ENCODE assay signal across 25 mouse cellular contexts in the genomic region with DNA sequence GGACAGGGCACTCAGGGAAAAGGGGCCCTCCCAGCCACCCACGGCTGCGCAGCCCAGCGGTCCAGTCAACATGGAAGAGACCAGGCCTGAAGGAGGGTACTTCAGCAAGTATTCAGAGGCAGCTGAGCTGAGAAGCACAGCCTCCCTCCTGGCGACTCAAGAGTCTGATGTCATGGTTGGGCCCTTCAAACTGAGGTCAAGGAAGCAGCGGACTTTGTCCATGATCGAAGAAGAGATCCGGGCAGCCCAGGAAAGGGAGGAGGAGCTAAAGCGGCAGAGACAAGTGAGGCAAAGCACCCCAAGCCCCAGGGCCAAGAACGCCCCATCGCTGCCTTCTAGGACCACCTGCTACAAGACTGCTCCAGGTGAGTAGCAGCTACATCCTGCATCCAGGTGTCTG. TPM values are rescaled to one million over a fixed set of nuclear protein-coding genes. Genes with fewer than 3 reads are reported as not detected.
"Had no signal": no experiment of that assay in that cellular context is flagged by ENCODE, and none has a peak within 500 bp of the region (broad histone marks: within the 10 kb centered on the region; RNA-seq: fewer than 3 reads in every experiment).

No protein-coding gene starts in this region.

- H3K4me3 ChIP-seq: intestine, embryonic 15.5 days; layer of hippocampus, adult 2 months; limb, embryonic 10.5 days; limb, embryonic 13.5 days; liver, embryonic 12.5 days; liver, embryonic 15.5 days; lung, embryonic 15.5 days; megakaryocyte, embryonic 14.5 days; midbrain, embryonic 10.5 days; midbrain, embryonic 13.5 days; myocyte; neural tube, embryonic 13.5 days; stomach, embryonic 15.5 days had no signal

- H3K9me3 ChIP-seq: intestine, embryonic 15.5 days; limb, embryonic 10.5 days; limb, embryonic 13.5 days; liver, embryonic 12.5 days; liver, embryonic 15.5 days; lung, embryonic 15.5 days; midbrain, embryonic 13.5 days; stomach, embryonic 15.5 days had no signal

- H3K27ac ChIP-seq: intestine, embryonic 15.5 days; layer of hippocampus, adult 2 months; limb, embryonic 10.5 days; limb, embryonic 13.5 days; liver, embryonic 12.5 days; liver, embryonic 15.5 days; lung, embryonic 15.5 days; midbrain, embryonic 10.5 days; midbrain, embryonic 13.5 days; neural tube, embryonic 13.5 days; stomach, embryonic 15.5 days had no signal

- H3K4me1 ChIP-seq: liver, embryonic 12.5 days; liver, embryonic 15.5 days had no signal

- H3K36me3 ChIP-seq: liver, embryonic 15.5 days had no signal

- DNase-seq: layer of hippocampus, adult 9-11 months; liver; lung, postnatal 10 days; lung, postnatal 36 days; retina, postnatal 1 day; right cerebral cortex, postnatal 25 days; spleen, adult 18-20 months; thymus, adult 2 months; thymus, postnatal 14 days; thymus, postnatal 4 days had no signal

- H3K27me3 ChIP-seq: intestine, embryonic 15.5 days; limb, embryonic 13.5 days; liver, embryonic 12.5 days; liver, embryonic 15.5 days; lung, embryonic 15.5 days; midbrain, embryonic 13.5 days; neural tube, embryonic 13.5 days; stomach, embryonic 15.5 days had no signal

RNA-seq across cellular contexts. Expression of gene D630039A03Rik, which starts 59.4 kb away (rescaled TPM):
- total RNA-seq: neutrophil, adult 5-6 weeks had no signal
- polyA plus RNA-seq: midbrain, embryonic 13.5 days; midbrain, embryonic 16.5 days had no signal
